Mouse (Mus musculus) 3134 (cell line): ENCODE results near the gene Tex14.
"Not testable (repeated sequence)": the region's sequence is repeated elsewhere in the genome, so short reads cannot be mapped to it uniquely, and the experiment has no call there.

Experiments
- DNase-seq: peaks from one replicate; pipeline ENCODE4 v3.0.0-alpha.2; 2011; ENCODE audit warnings: low spot score; ENCODE audit not compliant: insufficient read length; ENCODE audit errors: extremely low read depth

Gene Tex14

GRCm38 (mm10) chr11:87426121-87426449 is 21.2 kb downstream of the Tex14 start:
- no peak for DNase-seq

GRCm38 (mm10) chr11:87426450-87427250 is 21.8 kb downstream of the Tex14 start:
- DNase-seq = peak; percentile 89

DNA sequence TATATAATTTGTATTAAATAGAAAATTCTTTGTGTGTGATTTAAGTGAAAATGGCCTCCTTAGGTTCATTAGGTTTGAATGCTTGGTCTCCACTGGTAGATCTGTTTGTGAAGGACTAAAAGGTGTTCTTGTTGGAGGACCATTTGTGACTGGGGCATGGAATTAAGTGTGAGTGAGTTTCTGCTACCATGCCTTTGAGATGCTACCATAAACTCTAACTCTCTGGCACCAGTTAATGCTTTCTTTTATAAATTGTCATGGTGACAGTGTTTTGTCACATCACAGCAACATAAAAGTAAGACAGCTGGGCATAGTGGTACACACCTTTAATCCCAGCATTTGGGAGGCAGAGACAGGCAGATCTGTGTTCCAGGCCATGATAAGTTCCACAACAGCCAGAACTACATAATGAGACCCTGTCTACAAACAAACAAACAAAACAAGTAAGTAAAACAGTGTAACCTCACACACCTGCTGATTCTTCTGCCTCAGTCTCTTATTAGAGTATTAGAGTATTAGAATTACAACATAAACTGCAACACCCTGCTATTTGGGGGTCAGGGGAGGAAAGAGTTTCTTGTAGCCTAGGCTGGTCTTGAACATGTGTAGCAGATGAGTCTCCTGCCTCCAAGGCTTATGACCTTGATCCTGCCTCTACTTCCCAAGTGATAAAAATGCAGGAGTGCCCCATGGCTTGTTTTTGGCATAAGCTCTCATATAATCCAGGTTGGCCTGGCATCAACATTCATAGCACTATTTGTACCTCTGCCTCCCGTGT is 22.6 kb downstream of the Tex14 start:
- DNase-seq = peak; percentile 20

GRCm38 (mm10) chr11:87428051-87428673 is 23.3 kb downstream of the Tex14 start:
- DNase-seq = no peak

DNA sequence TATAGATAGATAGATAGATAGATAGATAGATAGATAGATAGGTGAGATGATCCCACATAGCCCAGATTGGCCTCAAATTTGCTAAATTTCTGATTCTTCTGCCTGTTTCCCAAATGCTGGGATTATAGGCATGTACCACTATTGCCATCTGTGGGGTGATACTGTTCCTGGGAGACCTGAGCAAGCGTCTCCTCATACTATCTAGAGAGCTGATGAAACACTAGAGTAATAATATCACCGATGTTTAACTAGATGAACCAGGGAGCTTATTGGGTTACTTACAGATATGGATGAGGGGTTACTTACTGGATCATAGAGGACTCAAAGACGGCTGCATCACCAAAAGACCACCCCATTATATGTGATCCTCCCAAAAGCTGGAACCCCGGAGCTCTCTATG is 24.5 kb downstream of the Tex14 start:
- no peak for DNase-seq

DNA sequence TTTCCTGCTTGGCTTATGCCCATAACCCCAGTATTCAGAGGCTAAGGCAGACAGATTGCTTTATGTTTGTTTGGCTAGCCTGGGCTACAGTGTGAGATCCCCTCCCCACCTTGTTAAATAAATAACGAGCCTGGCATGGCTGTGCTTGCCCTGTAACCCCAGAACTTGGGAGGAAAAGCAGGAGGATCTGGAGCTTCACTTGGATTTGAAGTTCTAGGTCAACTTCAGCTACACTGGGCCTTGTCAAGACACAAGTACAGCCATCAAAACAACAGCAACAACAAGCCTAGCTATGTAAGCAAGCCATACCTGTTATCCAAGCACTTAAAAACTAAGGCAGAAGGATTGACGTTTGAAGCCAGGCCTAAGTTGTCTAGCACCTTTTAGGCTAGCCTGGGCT is 25.5 kb downstream of the Tex14 start:
- no peak for DNase-seq

GRCm38 (mm10) chr11:87431813-87432212 is 26.9 kb downstream of the Tex14 start:
- DNase-seq = not testable (repeated sequence)

GRCm38 (mm10) chr11:87432447-87432846 is 27.6 kb downstream of the Tex14 start:
- DNase-seq = no peak

- DNase-seq = no peak
These were observed 28.2 kb downstream of the Tex14 start for GRCm38 (mm10) chr11:87432933-87433669.

GRCm38 (mm10) chr11:87435107-87435506 is 30.2 kb downstream of the Tex14 start:
- not testable (repeated sequence) for DNase-seq

GRCm38 (mm10) chr11:87436326-87437232 is 31.7 kb downstream of the Tex14 start:
- DNase-seq = no peak

DNA sequence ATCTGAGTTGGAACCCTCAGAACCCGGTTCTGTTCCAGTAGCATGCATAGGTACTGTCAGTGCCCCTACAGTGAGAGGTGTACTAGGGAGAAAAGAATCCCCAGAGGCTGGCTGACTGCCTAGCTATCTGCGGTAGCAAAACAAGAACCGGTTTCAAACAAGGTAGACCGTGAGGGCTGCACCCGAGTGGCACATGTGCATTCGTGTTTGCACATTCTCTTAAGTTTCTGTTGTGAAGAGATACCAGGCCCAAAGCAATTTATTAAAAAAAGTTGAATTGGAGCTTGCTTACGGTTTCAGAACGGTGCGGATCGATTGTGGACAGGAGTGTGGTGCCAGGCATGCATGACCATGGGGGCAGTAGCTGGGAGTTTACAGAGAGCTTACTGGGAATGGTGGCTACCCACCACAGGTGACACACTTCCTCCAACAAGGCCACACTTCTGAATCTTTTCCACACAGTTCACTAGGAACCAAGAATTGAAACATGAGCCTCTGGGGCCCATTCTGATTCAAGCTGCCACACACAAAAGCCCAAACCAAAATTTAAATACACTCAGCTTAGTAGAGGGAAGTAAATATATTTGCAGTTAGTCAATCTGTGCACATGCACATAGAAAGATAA is 35.0 kb downstream of the Tex14 start:
- no peak for DNase-seq

DNA sequence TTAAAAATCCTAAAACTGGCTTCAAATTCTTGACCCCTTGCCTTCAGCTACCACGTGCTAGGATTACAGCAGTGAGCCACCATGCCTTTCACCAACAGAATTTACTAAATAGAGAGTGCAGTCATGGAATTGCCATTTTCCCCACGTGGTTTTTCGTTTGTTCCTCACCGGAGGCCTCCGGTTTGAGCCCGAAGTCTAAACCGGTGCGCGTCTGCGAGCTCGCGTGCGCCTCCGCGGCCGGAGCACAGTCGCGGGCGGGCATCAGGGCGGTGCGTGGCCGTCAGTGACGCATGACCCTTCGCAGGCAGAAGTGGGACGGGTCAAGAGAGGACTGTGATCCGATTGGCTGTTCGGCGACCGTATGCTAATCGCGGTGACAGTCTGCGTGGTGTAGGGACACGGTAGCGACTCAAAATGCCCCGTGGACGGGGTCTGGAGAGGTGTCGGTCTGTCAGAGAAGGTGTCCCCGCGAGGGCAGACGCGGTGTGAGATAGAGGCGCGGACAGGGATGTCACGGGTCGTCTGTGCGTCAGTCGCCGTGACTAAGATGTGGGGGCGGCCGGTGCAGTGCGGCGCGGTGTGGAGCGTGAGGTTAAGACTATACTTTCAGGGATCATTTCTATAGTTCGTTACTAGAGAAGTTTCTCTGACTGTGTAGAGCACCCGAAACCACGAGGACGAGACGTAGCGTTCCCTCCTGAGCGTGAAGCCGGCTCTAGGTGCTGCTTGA is 37.9 kb downstream of the Tex14 start:
- DNase-seq = peak; percentile 86

DNA sequence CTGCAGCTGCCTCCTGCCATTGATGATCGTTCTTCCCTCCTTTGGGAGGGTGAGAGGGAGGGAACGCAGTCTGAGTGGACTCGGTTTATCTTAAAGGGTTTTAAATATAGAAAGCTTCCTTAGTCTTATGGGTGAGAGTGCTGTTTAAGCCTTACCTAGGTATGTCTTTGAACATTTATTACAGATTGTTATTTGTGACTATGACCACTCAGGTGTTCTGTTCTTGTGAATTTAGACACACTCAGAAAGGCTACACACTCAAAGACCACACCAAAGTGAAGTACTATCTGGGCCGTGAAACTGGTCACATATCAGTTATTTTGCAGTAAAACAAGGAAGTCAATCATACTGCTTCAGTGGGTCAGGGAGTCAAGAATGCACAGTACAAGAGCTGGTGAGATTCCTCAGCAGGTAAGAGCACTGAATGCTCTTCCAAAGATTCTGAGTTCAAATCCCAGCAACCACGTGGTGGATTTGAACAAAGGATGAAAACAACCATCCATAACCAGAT is 38.6 kb downstream of the Tex14 start:
- DNase-seq = peak; percentile 88

DNA sequence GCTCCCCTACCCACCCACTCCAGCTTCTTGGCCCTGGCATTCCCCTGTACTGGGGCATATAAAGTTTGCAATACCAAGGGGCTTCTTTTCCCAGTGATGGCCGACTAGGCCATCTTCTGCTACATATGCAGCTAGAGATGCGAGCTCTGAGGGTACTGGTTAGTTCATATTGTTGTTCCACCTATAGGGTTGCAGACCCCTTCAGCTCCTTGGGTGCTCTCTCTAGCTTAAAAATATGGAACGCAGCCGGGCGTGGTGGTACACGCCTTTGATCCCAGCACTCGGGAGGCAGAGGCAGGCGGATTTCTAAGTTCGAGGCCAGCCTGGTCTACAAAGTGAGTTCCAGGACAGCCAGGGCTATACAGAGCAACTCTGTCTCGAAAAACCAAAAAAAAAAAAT is 39.2 kb downstream of the Tex14 start:
- DNase-seq = not testable (repeated sequence)

GRCm38 (mm10) chr11:87444735-87445428 is 40.0 kb downstream of the Tex14 start:
- no peak for DNase-seq

DNA sequence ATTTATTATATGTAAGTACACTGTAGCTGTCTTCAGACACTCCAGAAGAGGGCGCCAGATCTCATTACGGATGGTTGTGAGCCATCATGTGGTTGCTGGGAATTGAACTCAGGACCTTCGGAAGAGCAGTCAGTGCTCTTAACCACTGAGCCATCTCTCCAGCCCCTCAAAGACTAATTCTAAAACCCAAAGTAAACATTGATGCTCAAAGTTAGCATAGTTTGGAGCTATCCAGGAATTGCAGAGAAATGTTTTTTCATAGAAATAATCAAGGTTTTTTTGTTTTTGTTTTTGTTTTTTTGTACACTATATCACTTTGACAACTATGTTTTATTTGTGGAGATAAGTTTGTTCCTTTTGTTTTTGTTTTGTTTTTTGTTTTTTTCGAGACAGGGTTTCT is 40.7 kb downstream of the Tex14 start:
- not testable (repeated sequence) for DNase-seq

DNA sequence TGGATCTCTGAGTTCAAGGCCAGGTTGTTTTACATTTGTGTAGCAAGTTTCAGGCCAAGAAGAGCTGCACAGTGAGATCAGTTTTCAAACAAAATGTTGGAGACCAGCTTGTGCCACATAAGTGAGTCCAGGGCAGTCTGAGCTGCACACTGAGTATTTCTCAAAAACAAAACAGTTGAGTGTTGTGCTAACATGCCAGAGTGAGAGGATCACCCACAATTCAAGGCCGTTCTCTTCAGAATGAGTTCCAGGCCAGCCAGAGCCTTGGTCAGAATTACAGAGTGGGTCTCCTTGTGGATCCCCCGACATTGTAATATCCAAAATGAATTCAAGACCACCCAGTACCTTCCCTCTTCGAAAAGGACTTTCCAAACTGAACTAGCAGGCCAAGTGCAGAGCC is 41.3 kb downstream of the Tex14 start:
- DNase-seq = no peak
